Mouse (Mus musculus) liver, adult 2 months (tissue): ENCODE measurements around the gene Kcnc4.

Experiments
- CTCF ChIP-seq: fragments of 200-500 bp; IDR thresholded peaks from 2 replicates; pipeline ENCODE4 v1.5.1; 2011; ENCODE audit warnings: low read depth, low read length, control low read depth
- POLR2A ChIP-seq: fragments of 200-500 bp; IDR thresholded peaks from 2 replicates; pipeline ENCODE4 v1.6.1; 2011; ENCODE audit warnings: low read length, control low read depth; ENCODE audit not compliant: insufficient read depth; ENCODE audit errors: extremely low read depth

DNA sequence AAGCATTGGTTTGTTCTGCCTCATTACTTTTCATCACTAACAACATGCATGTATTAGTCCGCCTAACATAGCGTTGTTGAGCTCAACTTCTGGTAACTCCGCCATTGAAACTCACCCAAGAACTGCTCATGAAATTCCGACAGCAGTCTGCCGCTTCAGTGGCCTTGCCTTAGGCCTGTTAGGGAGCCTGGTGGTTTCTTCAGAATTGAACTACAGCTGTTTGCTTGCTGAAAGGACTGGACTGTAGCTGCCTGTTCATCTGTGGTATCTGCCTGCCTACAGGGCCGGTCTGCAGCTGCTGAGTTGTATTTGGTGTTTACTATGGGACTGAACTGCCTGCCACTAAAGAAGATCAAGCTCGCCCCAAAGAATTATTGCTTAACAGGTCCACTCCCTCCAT is 58.0 kb downstream of the Kcnc4 start:
- no peak for TF ChIP-seq CTCF
- TF ChIP-seq POLR2A: no peak
